Mouse (Mus musculus) cerebellum, adult 9-10 months (tissue): ENCODE measurements around the gene Adgrg3.
"Not testable (repeated sequence)": the region's sequence is repeated elsewhere in the genome, so short reads cannot be mapped to it uniquely, and the experiment has no call there.

Experiments
- DNase-seq: peaks from one replicate; pipeline ENCODE4 v3.0.0; 2022

Adgrg3 gene

GRCm38 (mm10) chr8:95028391-95028790 is 10.9 kb downstream of the Adgrg3 start:
- not testable (repeated sequence) for DNase-seq

DNA sequence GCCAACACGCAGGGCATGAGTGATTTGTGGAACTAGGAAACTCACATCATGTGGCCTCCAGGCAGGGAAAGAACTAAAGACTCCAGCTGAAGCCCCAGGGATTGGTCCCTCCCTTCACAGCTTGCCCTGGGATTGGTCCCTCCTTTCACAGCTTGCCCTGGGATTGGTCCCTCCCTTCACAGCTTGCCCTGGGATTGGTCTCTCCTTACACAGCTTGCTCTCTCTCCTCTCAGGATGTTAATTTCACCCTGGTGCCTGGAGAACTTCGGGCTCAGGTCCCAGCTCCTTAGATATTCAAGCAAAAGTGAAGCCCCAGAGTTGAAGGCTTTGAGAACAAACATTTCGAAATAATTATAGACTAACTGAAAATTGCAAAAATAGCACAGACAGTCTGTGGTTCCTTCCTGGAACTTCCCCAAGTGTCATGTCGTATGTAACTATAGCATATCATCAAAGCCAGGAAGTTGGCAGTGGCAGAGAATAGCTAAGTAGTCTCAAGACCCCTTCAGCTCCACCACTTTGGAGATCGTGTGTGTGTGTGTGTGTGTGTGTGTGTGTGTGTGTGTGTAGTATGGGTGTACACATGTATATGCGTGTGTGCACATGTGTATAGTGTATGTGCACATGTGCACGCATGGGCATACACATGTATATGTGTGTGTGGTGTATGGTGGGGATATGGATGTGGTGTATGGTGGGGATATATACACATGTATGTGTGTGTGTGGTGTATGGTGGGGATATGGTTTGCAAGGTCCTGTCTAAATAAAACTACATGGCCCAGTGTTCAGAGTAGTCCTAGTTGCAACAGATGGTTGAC is 19.8 kb downstream of the Adgrg3 start:
- no peak for DNase-seq

DNA sequence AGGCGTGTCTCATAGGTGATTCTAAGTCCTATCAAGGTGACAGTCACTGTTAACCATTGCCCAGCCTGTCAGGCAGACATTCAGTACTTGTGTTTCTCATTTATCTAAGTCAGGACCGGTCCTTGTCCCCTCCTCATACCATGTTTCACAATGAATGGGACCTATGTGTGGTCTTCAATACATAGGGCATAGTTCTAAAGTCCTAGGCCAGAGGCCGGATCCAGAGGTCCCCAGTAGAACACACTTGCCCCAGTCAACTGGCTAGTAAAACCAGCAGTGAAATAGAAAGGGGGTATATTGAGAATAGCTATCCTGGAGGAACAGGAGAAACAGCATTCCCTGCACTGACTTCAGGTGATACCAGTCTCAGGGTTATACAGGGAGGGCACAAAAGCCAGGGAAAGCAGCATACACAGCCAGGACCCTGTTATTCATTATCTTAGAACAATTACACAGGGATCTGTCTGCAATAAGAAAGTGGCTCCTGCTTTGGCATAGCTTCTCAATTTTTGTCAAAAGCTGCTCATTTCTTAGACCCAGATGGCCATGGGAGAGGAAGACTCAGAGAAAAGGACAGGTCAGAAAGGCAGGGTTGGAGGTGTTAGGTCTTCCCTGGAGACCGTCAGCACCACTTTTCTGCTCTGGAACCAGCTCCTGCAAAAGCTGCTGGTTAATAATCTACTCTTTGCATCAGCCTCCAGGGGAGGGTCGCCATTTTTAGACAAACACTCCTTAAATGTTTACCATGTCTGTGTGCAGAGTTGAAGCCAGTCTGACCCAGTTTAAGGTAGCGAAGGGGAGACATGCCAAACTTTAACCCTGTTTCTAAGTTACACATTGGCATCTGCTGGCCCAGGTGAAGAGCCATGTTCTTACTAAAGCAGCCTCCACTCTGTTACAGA is 24.6 kb downstream of the Adgrg3 start:
- DNase-seq: no peak

DNA sequence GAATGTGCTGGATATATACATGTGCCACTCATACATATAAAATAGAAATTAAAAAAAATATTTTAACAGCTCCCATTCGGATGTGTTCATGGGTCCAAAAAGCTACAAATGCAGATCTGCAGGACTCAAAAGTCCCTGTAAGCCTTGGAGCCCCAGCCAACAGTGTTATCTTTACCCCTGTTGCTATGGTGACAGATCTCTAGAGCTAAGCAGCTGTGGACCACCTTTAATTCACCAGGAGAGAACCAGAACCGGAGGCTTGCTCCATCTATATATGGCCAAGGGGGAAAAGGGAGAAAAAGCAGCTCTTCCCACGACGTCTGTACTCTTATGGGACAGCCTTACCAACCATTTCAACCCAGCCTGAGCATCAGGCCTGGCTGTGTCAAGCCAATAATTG is 27.3 kb downstream of the Adgrg3 start:
- no peak for DNase-seq

GRCm38 (mm10) chr8:95046982-95047381 is 29.5 kb downstream of the Adgrg3 start:
- no peak for DNase-seq

- DNase-seq: no peak
These were observed 30.6 kb downstream of the Adgrg3 start for GRCm38 (mm10) chr8:95047884-95048680.

DNA sequence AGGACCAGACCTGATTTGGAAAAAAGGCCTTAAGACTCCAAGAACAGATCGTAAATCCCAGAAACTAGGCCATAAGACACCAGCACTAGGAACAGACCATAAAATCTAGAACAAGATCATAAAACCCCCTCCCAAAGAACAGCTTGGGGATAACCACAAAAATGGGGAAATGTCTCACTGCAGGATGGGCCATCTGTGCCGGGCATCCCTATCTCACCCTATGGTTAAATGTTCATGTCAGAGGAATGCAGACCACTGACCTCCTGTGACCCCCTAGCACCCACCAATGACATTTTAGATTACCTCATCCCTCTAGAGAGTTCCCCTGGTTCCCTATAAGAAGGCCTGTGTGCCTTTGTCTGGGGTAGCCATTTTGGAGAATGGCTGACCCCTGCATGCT is 32.1 kb downstream of the Adgrg3 start:
- DNase-seq: no peak

DNA sequence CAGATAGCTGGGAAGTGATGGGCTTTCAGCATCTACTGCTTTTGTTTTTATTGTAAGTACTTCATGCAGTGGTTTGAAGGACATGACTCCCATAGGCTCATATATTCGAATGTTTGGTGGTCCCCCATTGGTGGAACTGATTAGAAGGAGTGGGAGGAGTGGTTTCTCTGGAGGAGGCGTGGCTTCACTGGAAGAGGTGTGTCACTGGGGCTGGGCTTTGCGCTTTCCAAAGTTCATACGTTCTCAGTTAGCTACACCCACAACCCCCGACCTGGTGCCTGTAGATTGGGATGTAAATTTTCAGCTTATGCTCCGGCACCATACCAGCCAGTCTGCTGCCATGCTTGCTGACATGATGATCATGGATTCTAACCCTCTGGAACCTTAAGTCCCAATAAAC is 36.9 kb downstream of the Adgrg3 start:
- no peak for DNase-seq

GRCm38 (mm10) chr8:95054927-95055510 is 37.5 kb downstream of the Adgrg3 start, which contains the start of gene Drc7:
Gene Drc7 (plus strand): TSS chr8:95055103.
- no peak for DNase-seq

- DNase-seq: no peak
These were observed 38.9 kb downstream of the Adgrg3 start for GRCm38 (mm10) chr8:95056414-95056813.

DNA sequence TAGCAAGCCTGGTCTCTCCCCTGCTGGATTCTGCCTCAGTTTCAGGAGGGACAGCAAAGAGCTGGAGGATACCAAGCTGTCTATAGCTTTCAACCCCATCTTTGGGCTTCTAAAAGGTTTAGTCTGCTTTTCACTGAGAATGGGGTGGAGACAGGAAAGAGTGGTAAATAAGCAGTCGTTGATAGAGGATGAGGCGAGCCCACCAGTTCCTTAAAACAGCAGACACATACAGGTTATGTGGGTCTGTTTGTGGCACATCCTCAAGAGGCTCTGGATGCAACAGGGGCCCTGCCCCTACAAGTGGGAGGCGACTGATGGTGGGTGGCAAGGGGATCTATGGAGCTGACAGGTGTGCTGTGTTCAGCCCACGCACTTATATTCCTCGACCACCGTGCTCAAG is 41.2 kb downstream of the Adgrg3 start:
- DNase-seq: no peak

GRCm38 (mm10) chr8:95059812-95060533 is 42.5 kb downstream of the Adgrg3 start:
- DNase-seq: no peak

- DNase-seq: peak; percentile 78
These were observed 47.0 kb downstream of the Adgrg3 start for GRCm38 (mm10) chr8:95064531-95064930.

- no peak for DNase-seq
These were observed 50.1 kb downstream of the Adgrg3 start for GRCm38 (mm10) chr8:95067582-95067981.

- no peak for DNase-seq
These were observed 58.0 kb downstream of the Adgrg3 start for GRCm38 (mm10) chr8:95075504-95075903.

DNA sequence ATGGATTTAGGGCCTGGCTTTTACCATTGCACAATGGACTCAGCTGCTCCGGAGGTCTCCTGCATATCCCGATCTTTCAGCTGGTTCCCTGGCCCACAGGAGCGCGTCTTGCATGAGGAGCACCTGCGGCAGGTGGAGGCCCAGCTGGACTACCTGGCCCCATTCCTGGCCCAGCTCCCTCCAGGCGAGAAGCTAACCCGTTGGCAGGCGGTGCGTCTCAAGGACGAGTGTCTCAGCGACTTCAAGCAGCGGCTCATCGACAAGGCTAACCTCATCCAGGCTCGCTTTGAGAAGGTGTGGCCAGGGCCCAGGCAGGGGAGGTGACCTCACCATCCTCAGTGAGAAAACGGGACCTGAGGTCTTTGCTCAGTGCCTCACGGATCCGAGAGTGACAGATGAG is 58.7 kb downstream of the Adgrg3 start:
- peak; percentile 82 for DNase-seq

DNA sequence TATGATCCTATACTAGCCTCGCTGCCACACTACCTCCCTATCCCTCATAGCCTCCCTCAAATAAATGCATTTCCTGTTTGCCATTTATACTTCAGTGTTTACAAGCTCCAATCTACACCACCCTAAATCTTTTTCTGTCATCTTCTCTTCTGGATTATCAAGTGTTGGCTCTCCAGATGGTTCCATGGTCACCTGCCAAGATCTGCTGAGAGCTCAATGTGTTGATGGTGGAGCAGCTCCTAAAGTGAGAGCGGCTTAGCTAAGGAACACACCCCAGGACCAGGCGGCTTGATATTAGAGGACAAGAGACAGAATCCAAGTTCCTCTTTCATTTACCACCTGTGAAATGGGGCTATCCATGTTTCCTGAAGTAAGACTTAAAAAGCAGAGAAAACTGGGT is 60.6 kb downstream of the Adgrg3 start:
- peak; percentile 78 for DNase-seq

DNA sequence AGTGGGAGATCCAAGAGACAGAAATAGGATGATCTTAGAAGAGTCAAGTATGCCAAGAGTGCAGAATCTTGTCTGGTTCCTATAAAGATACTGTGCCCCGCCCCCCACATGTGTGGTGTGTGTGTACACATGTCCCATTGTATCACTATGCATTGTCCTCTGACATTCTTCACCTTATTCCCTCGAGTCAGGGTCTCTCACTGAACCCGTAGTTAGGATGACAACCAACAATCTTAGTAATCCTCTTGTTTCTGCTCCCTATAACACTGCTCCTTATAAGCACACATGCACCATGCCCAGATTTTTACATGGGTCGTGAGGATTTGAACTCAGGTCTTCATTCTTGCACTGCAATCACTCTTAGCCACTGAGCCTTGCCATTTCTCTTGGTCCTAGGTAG is 61.8 kb downstream of the Adgrg3 start:
- DNase-seq: peak; percentile 54

GRCm38 (mm10) chr8:95080381-95081341 is 63.2 kb downstream of the Adgrg3 start, which contains the start of gene Katnb1:
Gene Katnb1 (plus strand): TSS chr8:95081186.
- peak; percentile 100 for DNase-seq

DNA sequence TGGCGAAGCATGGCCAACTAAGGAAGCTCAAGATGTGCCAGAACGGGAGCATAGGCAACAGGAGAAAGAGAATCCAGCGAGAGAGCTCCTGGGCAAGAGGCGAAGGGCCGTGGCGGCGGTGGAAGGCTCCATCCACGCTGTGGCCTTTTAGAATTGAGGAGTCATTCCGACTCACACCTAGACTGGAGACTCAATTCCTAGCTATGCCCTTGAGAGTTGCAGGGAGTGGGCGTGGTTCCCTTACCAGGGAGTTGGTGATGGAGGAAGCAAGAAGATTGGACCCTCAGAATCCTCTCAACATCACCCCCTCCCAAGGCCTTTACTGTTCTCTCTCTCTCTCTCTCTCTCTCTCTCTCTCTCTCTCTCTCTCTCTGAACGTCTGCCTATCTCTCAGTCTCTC is 64.2 kb downstream of the Adgrg3 start:
- DNase-seq: peak; percentile 70

- no peak for DNase-seq
These were observed 66.8 kb downstream of the Adgrg3 start for GRCm38 (mm10) chr8:95084261-95084660.
